Mouse (Mus musculus): ENCODE data around the gene Hsf5.

DNA sequence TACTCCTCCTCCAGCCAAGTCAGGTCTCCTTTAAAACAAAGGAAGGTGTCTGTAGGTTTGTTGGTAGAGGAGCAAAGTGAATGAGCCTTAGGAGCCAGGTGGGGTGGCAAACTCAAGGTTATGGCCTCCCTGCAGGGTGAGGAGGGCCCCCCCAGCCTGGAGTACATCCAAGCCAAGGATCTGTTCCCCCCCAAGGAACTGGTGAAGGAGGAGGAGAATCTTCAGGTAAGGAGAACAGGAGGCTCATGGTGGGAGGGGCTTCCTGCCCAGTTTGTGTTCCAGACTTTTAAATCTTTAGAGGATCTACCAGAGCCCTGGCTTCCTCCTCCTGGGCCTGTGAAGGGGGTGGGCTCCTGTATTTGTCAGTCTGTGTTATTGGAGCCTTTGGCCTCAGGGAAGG is 19.9 kb upstream of the Hsf5 start:
- TF ChIP-seq CTCF (IDR thresholded peaks at IDR 0.05; ENCODE audit: control insufficient read depth, insufficient read depth, insufficient read length) (no peak), FOSL1 (IDR thresholded peaks at IDR 0.05; ENCODE audit: insufficient read depth, low read length, poor library complexity, severe bottlenecking) (no peak), MYOD1 (IDR thresholded peaks at IDR 0.05; ENCODE audit: control insufficient read depth, insufficient read length, low read depth) (no peak)
